Mouse (Mus musculus): ENCODE results near the gene Scg3.

Gene Scg3

DNA sequence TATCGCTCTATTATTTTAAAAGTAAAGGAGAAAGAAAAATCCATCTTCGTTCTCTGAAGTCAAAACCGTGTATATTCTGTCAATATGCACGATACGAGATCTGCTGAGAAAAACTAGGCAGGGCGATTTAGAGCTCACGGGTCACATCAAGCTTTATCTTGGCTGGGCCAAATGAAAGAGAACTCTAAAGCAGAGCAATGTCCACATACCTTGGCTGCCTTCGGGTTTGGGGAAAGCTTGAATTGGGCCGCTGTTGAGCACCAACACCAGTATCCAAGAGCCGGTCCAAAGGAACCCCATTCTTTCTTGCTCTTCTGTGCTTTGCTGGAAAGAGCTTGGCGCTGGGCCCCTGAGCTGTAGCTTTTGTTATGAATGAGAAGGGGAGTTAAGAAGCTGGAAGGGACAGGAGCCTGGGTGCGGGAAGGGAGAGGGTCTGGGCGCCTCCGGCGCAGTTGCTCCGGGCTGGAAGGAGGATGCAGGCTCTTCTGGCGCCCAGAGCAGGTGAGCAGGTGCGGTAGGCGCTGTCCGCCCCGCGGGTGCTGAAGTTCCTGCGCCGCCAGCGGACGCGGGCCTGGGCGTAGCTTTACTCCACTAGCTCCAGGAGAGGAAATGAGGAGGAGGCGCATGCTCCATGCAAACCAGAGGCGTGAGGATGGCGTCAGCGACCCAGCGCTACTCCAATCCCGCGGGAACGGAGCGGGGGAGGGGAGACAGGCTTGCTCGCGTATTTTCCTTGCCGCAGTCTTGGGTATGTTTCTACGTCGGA is at the start of gene Scg3:
Gene Scg3 (minus strand): TSS at position 631 of the 766 bp plus-strand sequence.
- peak; percentile 91 for DNase-seq

DNA sequence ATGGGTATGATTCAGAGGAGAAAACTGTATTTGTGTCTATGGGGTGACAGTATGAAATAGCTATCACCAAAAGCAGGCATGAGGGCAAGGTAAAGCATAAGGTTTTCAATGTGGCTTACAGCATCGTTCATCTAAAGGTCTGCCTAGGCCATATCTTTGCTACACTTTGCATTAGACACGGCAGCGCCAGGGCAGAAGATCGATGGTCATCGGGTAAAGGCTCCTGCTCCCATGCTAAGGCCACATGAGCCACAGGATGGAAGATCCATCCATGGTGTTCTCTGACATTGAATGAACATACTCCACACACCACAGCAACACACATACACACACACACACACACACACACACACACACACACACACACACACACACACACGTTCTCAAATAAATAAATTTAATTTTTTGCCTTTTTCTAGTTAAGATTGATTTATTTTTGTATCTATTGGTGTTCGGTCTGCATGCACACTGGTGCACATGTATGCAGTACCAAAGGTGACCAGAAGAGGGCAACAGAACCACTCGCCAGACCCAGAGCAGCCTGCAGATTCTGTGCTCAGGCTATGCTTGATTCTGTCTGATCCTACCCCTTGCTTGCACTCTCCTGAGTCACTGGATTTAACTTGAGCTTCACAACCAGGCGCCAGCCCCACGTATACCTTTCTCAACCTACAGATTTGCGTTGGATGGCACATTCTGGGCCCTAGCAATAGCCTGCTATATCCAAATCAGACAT is 36.3 kb upstream of the Scg3 start:
- peak; percentile 90 for DNase-seq

DNA sequence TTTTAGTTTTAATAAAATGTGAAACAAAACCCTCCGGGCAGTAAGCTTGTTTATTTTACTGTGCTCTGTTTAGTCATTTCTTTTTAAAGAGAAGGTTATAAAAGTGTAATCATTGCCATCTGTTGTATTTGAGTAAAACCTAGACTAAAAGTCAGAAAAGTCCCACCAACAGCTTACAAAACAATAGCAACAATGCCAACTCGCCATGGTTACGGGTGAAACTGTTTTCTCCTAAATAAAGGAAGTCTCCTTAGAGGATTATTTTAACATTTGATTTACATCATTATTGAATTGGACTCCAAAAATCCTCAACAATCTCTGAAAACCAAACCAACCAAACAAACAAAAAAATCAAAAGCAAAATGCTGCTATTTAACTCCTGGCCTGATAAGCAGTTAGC is 35.6 kb upstream of the Scg3 start:
- no peak for DNase-seq

DNA sequence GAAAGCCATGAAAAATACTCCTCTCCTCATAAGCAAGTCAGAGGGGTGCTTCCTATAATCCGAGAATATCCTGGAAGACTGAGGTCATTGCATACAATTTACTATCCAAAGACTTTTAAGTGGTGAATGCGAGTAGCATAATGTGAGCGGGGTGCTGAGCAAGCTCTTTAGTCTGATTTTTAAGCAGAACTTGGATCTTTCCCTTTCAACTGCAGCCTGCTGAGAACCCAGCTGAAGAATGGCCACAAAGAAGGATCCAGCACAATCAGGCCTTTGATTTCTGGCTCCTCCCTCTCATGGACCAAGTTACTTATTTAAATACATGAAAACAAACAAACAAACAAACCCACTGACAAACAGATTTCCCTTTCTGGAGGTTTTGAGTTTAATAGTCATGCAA is 916 bp upstream of the Scg3 start:
- DNase-seq, result no peak

DNA sequence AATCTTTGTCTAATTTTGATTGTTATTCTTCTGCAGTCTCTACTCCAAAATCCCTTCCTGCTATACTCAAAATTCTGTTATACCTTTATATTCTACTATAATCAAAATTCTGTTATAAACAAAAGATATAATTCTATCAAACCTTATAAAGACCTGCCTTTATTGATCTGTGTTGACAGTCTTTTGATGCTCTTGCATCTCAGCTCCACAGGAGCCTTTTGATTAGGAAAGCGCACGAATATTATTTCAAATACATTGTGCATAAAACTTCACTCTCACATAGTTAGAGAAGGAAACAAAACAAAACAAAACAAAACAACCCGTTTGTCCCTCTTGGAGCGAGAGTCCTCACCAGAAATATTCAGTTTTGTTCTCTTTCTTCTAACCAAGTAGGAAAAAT is 436 bp upstream of the Scg3 start:
- DNase-seq, result no peak

DNA sequence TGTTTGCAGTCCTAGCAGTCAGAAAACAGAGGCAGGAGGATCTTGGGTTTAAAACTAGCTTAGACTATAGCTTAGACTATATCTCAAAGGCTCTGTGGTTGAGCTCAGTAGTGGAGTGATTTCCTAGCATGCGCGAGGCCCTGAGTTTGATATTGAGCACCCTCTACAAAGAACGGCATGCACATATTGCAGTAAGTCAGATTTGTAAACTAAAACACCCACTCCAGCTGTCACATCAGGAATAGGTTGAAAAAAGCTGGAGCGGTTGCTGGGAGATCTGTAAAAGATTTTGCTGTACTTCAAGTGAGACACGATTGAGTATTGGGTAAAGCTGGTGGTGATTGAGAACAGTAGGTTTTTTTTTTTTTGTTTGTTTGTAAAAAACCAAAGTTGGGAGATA is 3.2 kb downstream of the Scg3 start:
- no peak for DNase-seq

DNA sequence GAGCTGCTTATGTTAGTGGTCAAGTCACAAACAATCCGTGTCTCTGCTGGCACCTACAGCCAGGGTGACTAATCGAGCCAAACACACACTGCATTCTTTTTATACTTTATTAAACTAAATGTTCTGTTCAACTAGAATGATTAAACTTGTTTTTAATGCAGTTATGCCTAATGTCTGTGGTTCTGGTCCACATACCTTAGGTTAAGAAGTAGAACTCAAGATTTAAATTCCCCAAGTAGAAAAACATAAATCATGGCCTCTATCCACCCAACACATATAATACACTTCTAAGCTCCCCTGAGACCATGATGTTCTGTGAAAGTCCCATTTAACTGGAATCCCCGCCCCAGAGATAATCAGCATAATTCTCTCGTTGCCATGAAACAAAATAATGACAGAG is 4.2 kb downstream of the Scg3 start:
- no peak for DNase-seq

DNA sequence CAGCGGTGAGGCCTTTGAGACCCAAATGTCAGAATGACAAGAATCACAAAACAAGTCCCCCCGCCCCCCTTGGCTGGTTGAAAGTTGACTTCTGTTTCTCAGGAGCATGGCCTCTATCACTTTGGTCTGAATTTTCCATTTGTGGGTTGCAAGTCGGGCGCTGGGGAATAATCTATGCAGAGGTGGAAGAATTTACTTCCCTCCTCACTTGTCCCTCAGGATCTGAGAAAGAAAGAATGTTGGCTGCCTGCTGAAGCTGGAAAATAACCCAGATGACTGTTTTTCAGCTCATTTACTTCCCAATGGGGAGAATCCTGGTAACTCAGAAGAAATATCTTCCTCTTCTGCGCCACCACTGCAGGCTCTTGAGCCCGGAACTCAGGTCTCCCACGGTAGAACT is 5.5 kb downstream of the Scg3 start:
- DNase-seq, result peak; percentile 93

DNA sequence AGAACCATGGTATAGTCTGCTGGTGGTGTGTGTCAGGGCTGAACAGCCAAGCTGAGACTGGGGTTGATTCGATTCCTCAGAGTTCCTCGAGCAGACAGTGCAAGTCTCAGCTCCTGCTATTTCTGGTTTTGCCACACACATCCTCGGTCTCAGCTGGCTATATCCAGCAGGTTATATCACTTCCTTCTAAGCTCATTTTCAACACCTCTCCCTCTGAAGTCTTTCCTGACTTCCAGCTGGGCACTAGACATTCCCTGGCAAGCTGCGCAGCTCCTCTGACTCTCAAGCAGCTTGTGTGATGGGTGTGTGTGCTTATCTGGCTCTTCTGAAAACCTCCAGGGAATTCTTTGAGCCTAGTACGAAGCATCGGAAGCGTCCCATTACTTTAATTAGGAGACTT is 7.6 kb downstream of the Scg3 start:
- peak; percentile 94 for DNase-seq

DNA sequence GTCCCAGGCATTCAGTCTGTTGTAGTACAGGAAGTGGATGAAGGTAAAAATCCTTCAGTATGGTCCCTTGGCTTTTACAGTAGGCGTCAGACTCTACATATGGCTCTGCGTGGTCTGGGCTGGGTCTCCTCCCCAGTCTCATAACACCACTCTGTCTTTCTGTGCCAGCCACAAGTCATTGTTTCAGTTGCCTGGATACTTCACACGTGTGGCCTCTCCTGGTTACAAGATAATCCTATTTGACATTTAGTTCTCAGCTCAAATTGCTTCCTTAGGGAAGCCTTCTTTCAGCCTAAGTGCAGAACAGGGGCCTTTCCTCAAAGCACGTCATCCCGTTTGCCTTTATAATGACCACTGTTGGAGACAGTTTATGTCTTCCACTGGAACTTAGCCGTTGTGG is 11.1 kb downstream of the Scg3 start:
- peak; percentile 55 for DNase-seq

DNA sequence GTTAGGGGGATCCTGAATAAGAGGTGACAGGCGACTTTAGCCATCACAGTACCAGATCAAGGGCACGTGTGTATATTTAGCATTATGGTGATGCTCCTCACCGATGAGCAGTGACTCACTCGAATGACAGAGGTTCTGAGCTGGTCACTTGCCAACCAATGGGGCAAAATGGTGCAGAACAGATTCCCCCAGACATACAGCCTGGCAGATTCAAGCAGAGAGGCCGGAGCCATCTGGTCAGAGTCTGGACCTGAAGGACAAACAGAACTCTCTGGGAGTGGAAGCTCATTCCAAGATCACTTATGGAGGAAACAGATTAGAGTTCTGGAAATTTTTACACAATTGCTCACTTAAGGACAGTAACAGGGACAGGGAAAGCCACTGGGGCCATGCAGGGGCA is 17.2 kb downstream of the Scg3 start:
- peak; percentile 90 for DNase-seq

DNA sequence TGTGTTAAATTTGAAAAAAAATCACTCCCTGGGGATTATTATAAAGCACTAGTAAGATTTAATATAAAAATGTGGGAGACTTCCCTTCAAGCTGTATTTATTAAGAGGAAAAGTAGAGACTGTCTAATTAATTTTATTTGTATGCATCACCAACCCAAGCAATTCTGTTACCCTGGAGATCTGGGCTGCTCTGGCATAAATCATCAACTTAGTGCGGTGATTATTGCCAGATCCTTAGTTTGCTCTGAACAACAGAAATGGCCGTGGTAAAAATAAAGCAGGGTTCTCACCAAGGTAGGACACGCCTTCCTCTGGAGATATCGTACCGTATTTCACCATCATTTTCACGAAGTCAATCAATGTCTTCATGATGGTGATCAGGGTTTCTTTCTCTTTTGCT is 18.5 kb downstream of the Scg3 start:
- peak; percentile 21 for DNase-seq

DNA sequence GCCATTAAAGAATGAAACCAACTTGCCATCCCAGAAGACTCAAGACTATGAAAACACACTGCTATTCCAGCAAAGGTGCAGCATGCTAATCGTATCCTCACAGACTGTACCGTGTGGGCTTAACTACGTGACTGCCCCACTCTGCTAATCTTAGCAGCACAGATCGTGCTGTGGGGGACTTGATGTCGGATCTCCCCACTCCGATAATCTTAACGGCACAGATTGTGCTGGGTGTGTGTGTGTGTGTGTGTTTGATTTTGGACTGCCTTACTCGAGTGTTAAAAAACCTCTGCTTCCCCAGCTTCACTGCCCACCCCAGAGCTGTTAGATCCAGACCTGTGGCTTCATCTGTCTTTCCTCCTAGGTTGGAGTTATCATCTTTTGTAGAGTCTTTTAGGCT is 22.9 kb downstream of the Scg3 start:
- peak; percentile 49 for DNase-seq

DNA sequence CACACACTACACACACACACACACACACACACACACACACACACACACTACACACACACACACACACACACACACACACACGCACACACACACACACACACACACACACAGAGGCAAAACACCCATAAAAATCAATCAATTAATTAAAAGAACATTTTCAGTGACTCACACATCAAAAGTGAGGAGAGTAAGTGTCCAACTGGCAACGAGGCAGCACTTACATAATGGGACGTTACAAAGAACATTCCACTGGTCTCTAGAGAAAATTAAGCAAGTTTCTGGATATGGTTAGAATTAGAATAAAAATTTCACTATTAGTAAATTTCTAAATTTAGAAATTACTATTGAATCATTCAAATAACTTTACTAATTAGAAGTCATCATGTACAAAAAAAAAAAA is 27.4 kb downstream of the Scg3 start:
- peak; percentile 95 for DNase-seq

DNA sequence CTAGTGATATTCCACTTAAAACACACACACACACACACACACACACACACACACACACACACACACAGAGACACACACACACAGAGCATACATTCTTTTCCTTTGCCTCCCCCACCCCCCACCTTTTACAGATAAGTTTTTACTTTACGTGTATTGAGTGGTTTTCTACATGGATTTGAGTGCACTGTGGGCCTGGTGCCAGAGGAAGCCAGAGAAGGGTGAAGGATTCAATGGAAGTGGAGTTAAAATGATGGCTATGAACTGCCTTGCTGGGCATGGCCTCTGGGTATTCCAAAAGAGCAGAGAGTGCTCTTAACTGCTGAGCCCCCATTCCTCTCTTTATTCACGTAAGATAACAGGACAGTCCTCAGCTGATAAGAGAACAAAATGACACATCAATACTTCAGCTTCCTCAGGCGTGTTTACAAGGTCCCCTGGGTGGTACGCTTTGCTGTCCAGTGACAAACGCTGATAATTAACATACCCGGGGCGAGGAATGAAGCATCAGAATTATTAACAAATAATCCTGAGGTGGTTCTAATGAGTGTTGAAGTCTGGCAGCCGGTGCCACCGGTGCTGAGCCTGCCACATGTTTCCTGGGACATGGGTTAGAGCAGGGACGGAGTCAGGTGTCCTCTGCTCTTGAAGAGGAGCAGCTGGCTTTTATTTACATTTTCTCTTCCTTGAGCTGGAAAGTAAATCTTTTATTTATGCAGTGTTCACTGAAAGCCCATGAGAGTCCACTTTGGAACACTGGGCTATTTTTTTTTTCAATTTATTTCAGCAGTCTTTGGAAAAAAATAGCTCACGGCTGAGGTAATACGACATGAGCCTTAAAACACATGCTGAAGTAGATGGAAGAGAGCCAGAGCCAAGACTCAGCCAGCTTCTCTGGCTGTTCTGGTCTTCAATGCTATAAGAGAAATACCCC is 29.6 kb downstream of the Scg3 start:
- DNase-seq, result peak; percentile 95

DNA sequence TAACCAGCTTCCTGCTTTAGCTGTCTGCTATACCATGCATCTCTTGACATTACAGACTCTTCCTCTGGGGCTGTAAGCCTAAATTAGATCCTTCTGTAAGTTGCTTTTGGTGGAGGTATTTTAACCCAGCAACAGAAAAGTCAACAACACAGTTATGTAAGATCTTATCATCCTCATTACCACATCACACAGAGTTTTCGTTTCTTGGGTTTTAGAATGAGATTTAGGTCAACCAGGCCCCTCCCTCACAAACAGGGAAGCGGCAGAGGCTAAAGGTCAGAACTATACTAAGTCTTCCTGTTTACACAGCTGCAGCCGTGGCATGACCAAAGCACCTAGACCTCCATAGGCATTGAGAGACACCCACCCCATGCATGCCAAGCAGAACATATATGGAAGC is 38.5 kb downstream of the Scg3 start:
- DNase-seq, result no peak

DNA sequence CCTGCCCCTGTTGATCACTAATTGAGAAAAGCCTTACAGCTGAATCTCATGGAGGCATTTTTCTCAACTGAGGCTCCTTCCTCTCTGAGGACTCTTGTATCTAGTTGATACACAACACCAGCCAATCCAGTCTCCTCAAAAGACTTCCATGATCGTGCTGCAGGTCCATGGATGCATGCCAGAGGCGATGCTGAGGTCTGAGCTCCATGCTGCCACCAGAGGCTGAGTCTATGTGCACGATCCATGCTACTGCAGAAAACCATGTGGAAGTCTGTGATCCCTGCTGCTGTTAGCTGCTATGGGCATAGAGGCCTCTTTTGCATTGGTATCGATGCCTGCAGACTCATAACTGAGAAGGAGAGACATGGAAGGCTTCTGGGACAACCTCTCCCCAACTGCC is 49.6 kb downstream of the Scg3 start:
- DNase-seq, result peak; percentile 76

DNA sequence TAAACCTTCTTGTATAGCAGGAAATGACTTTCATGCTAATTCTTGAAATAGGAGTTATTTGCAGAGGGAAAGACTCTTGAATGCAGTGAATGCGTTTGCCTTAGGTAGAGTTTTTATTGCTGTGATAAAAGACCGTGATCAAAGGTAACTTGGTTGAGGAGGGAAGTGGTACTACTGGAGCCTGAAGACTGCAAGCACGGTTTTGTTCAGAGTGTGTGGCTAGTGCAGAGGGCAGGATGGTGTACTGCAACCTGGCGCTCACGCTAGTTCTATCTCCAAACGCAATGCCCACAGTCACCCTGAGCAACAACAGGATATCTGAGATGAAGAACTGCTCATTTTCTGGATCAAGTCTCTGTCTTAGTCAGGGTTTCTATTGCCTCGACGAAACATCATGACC is 50.3 kb downstream of the Scg3 start:
- no peak for DNase-seq

DNA sequence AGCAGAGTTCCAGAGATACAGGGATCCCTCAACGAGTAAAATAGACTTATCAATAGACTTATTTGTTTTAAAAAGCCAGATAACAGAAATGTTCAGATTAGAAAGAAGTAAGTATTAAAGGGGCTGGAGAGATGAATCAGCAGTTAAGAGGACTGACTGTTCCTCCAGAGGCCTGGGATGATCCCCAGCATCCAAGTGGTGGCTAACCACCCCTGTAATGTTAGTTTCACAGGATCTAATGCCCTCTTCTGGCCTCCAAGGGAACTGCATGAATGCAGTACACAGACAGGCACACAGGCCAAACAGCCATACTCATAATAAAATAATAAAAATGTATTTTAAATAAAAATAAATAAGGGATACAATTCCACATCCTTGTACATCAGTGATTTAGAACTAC is 51.0 kb downstream of the Scg3 start:
- DNase-seq, result peak; percentile 78

DNA sequence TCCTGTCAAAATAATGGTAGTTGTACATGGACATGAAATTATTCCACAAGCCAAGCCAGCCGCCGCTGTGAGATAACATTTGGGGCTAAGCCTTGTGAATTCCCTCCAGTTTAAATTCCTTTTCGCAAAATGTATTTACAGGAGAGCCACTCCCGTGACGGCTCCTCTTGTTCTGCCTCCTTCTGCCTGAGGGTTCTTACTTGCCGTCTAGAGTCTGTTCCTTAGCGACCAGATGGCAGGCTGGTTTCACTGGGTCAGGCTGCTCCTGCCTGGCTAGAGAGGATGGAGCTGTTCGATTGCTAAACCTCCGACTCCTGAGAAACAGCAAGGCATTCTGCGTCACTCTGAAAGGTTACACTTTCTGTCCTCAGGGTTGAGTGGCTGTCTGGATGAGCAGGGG is 51.7 kb downstream of the Scg3 start:
- DNase-seq, result peak; percentile 77

DNA sequence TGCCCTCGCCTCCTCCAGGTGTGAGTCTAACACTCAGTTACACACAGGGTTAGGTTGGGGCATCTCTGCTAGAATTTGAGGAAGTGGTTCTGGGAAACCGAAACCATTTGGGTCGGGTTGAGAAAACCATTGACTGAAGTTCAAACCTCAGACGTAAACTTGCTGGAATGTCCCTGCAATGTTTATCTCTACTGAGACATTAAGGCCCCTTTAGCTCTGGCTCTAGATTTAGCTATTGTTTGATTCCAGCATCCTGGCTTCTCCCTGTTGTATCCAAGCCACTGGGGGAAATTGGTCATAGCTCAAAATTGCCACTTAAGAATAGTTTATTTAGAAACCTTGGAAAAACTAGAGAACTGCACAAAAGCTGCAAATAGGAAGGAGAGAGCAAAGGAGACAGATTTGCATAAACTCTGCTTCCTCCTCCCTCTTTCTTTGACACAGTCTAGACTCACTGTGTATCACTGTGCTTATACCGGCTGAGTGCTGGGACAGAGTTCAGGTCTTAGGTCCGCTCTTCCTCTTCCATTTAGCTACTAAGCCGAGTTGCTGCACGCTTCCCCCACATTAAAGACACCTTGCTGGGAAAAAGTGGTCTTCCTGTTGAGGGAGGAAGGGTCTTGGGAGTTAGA is 52.9 kb downstream of the Scg3 start:
- peak; percentile 88 for DNase-seq

DNA sequence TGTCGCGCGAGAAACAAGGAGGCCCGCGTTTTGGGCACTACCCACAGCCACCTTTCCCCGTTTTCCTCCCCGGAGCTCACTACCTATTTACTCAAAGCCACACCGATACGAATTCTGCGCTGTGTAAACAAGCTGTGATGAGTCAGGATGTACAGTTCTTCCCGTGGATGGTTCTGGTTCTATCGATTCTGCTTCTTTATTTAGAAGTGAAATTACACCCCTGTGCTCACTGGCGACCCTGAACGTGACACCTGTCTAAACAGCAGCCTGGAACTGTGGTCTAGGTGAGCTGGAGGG is 57.6 kb downstream of the Scg3 start:
- no peak for DNase-seq
